Mouse (Mus musculus): ENCODE measurements around the gene Ing2. TPM values are rescaled to one million over a fixed set of nuclear protein-coding genes. Genes with fewer than 3 reads are reported as not detected.

Ing2 gene
- polyA plus RNA-seq, 1 experiment = 4.8 TPM

Other genes with a start within 250 kb of the Ing2 start
- gene Stox2, start 229.2 kb downstream of the Ing2 start, polyA plus RNA-seq (2012; rRNA removed) = 5.1 and 7.3 TPM in 2 replicates
- 24.1 and 24.3 TPM in 2 replicates for gene Trappc11, start 142.1 kb downstream of the Ing2 start, polyA plus RNA-seq (2012; rRNA removed)
- gene Rwdd4a, start 141.9 kb downstream of the Ing2 start, polyA plus RNA-seq (2012; rRNA removed) = 12.5 and 13.4 TPM in 2 replicates
- gene Cdkn2aip, start 38.4 kb upstream of the Ing2 start, polyA plus RNA-seq (2012; rRNA removed) = 7.6 and 9.6 TPM in 2 replicates
- not detected in 2 replicates for gene Cldn24, start 146.6 kb upstream of the Ing2 start, polyA plus RNA-seq (2012; rRNA removed)
- gene Cldn22, start 148.9 kb upstream of the Ing2 start, polyA plus RNA-seq (2012; rRNA removed) = 8.3 and 16.3 TPM in 2 replicates